Mouse (Mus musculus) C2C12 (cell line): ENCODE data around the gene Rab11fip5. TPM values are rescaled to one million over a fixed set of nuclear protein-coding genes. Genes with fewer than 3 reads are reported as not detected.

Source experiments
- H3K27me3 ChIP-seq: one replicate; pipeline ENCODE4 v1.6.1; 2011; ENCODE audit not compliant: control insufficient read depth, insufficient read depth, insufficient read length
- H3K36me3 ChIP-seq: one replicate; pipeline ENCODE4 v1.6.1; 2011; ENCODE audit not compliant: control insufficient read depth, insufficient read depth
- H3K4me3 ChIP-seq: one replicate; pipeline ENCODE4 v1.5.1; 2011; ENCODE audit warnings: mild to moderate bottlenecking, control low read depth; ENCODE audit not compliant: poor library complexity, insufficient read depth, severe bottlenecking
- H3K79me2 ChIP-seq: one replicate; pipeline ENCODE4 v1.6.1; 2011; ENCODE audit not compliant: control insufficient read depth, insufficient read depth
- H3K79me3 ChIP-seq: one replicate; pipeline ENCODE4 v1.6.1; 2011; ENCODE audit warnings: low read depth, control low read depth
- H3ac ChIP-seq: one replicate; pipeline ENCODE3; 2011; ENCODE audit warnings: low read depth; ENCODE audit not compliant: control insufficient read depth, insufficient read length
- CEBPB ChIP-seq: IDR thresholded peaks from one replicate; pipeline ENCODE4 v1.6.1; 2011; ENCODE audit warnings: low read depth, mild to moderate bottlenecking, control low read depth, moderate library complexity
- CTCF ChIP-seq: IDR thresholded peaks from one replicate; pipeline ENCODE4 v1.5.1; 2011; ENCODE audit not compliant: control insufficient read depth, insufficient read depth, insufficient read length
- FOSL1 ChIP-seq: IDR thresholded peaks from one replicate; pipeline ENCODE4 v1.8.0; 2011; ENCODE audit warnings: mild to moderate bottlenecking, low read length; ENCODE audit not compliant: poor library complexity, insufficient read depth, severe bottlenecking
- MAX ChIP-seq: IDR thresholded peaks from one replicate; pipeline ENCODE4 v1.6.1; 2011; ENCODE audit warnings: mild to moderate bottlenecking, control low read depth
- MYOD1 ChIP-seq: IDR thresholded peaks from one replicate; pipeline ENCODE4 v1.6.1; 2011; ENCODE audit warnings: low read depth; ENCODE audit not compliant: control insufficient read depth, insufficient read length
- MYOG ChIP-seq: IDR thresholded peaks from one replicate; pipeline ENCODE4 v1.6.1; 2011; ENCODE audit not compliant: control insufficient read depth, insufficient read length; ENCODE audit errors: extremely low read depth
- USF1 ChIP-seq: IDR thresholded peaks from one replicate; pipeline ENCODE4 v1.6.1; 2011; ENCODE audit warnings: low read depth, mild to moderate bottlenecking, control low read depth, moderate library complexity
- microRNA-seq: library from miRNA; unstranded; fragments of <30 nt; microRNA quantifications from one replicate; pipeline ENCODE4, GENCODE M21; 2019; ENCODE audit warnings: borderline microRNAs expressed
- polyA plus RNA-seq: library from polyadenylated mRNA; unstranded; fragments of >200 nt; fragmentation: generic; extraction: Trizol; gene quantifications from one replicate; pipeline ENCODE4 v1.2.1, GENCODE M21; 2012; ENCODE audit warnings: missing spikeins

Gene Rab11fip5
- polyA plus RNA-seq, 1 experiment: 6.6 TPM

GRCm38 (mm10) chr6:85288193-85288857, 86.1 kb downstream of the Rab11fip5 start:
- TF ChIP-seq FOSL1 (no peak), MYOD1 (no peak), USF1 (no peak), CEBPB (no peak), MAX (no peak), CTCF (no peak), MYOG (no peak)
- Histone ChIP-seq H3K27me3 (no peaks in the 10 kb centered on the region), H3K4me3 (no peak overlapping the region), H3ac (no peak overlapping the region), H3K79me2 (no peaks in the 10 kb centered on the region), H3K36me3 (no peaks in the 10 kb centered on the region), H3K79me3 (no peaks in the 10 kb centered on the region)

- Histone ChIP-seq H3K79me3 (no peaks in the 10 kb centered on the region), H3K27me3 (no peaks in the 10 kb centered on the region), H3K4me3 (no peak overlapping the region), H3K79me2 (no peaks in the 10 kb centered on the region), H3K36me3 (no peaks in the 10 kb centered on the region), H3ac (no peak overlapping the region)
- TF ChIP-seq MAX (no peak), CTCF (no peak)
Measured at GRCm38 (mm10) chr6:85286283-85287047, 88.0 kb downstream of the Rab11fip5 start.

Small RNA genes within 50 kb of the gene (microRNA-seq; reads per million reads assigned to microRNA genes)
- not detected for gene Mir705

Other genes starting within 250 kb of the Rab11fip5 start
- gene Spr, start 236.9 kb downstream of the Rab11fip5 start, polyA plus RNA-seq: 96.7 TPM
- not detected for gene Emx1, start 187.2 kb downstream of the Rab11fip5 start, polyA plus RNA-seq
- gene Sfxn5, start 41.2 kb downstream of the Rab11fip5 start, polyA plus RNA-seq: 2.2 TPM
- not detected for gene Noto, start 49.3 kb upstream of the Rab11fip5 start, polyA plus RNA-seq
- gene Smyd5, start 57.4 kb upstream of the Rab11fip5 start, polyA plus RNA-seq: 67.0 TPM
- gene Cct7, start 76.9 kb upstream of the Rab11fip5 start, polyA plus RNA-seq: 531 TPM
- 35.6 TPM for gene Pradc1, start 77.3 kb upstream of the Rab11fip5 start, polyA plus RNA-seq
- gene Fbxo41, start 128.4 kb upstream of the Rab11fip5 start, polyA plus RNA-seq: 0.02 TPM
- not detected for gene Egr4, start 139.0 kb upstream of the Rab11fip5 start, polyA plus RNA-seq
- 1.4 TPM for gene Alms1, start 212.9 kb upstream of the Rab11fip5 start, polyA plus RNA-seq